Mouse (Mus musculus) frontal cortex, postnatal 36 days (tissue): Measurements from ENCODE around the gene Exoc2.

Source experiments
- DNase-seq, 2 experiments: peaks; one replicate each; pipeline ENCODE4 v3.0.0; 2022; ENCODE audit warnings: low spot score in 2 of 2

The Exoc2 gene

GRCm38 (mm10) chr13:30971047-30971446, 2.8 kb downstream of the Exoc2 start:
- DNase-seq = no peak

GRCm38 (mm10) chr13:30968311-30968710, 5.6 kb downstream of the Exoc2 start:
- DNase-seq = no peak

DNA sequence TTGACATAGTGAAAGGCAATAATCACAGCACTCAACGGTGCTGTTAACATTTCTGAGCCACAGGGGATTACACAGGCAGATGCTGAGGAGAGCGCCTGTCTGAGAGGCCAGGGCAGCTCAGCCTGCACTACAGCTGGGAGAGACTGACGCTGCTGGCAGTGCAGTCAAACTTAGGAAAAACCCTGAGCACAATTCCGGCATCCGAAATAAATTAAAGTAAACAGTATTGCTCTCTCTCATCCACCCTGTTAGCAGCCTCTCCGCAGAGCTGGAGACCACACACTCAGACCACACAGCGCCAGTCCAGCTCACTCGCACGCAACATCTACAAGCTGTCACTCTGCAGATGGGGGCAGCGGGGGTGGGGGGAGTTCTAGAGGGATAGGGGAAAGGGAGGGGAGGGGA, 7.4 kb downstream of the Exoc2 start:
- DNase-seq = no peak

GRCm38 (mm10) chr13:30961932-30962331, 12.0 kb downstream of the Exoc2 start:
- no peak for DNase-seq

- DNase-seq = no peak
Measured at GRCm38 (mm10) chr13:30960714-30961113, 13.2 kb downstream of the Exoc2 start.

GRCm38 (mm10) chr13:30953580-30953979, 20.3 kb downstream of the Exoc2 start:
- no peak for DNase-seq

GRCm38 (mm10) chr13:30952044-30952443, 21.8 kb downstream of the Exoc2 start:
- DNase-seq = no peak

- DNase-seq = no peak
Measured at GRCm38 (mm10) chr13:30949181-30949580, 24.7 kb downstream of the Exoc2 start.

DNA sequence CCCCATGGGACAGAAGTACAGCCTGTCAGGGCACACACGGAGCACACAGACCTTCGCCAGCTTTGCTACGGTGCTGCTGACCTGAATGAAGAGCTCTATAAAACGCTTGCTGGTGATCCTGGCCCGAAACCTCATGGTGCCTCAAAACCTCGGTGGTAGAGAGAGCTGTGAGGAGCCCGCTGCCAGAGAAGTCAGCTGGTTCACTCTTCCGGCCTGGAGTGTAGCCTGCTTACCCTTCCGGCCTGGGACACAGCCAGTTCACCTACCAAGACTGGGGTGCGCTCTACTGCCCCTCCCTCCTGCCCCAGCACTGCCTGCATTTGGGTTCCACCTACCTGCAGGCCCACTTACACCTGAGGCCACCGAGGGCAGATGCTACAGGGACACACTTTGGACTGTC, 26.4 kb downstream of the Exoc2 start, which contains the start of gene Hus1b:
TSS of gene Hus1b (minus strand) at position 220 of the 400 bp plus-strand sequence.
- DNase-seq = no peak

DNA sequence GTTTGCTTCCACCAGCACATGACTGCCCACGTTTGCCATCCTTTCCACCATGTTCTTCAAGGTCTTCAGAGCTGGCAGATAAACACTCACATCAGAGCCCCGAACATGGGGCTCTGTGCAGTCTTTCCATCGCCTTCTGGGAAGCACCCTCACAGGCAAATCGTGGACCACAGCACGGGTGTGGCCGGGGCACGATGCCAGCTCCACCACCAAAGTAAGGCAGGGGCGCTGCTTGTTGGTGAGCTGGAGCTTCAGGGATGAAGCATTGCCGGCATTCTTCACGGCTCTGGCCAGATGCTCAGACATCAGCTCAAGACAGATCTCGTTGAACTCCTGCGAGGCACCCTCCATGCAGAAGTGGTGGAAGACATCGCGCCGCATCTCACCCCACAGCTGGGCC, 26.8 kb downstream of the Exoc2 start:
- DNase-seq = no peak

DNA sequence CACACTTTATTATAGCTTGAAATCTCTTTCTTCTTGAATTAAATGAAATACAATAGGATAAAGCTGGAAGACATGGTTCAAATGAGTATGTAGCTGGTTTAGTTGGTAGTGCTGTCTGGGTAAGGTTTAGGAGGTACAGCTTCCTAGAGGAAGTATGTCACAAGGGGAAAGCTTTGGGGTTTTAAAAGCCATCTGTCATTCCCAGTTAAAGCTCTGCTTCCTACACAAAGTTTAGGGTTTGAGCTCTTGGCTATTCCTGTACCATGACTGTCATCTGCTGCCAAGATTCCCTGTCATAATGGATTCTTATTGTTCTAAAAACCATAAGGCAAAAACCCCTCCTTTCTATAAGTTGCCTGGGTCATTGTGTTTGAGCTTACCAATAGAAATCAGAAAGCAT, 28.1 kb downstream of the Exoc2 start:
- no peak for DNase-seq

- no peak for DNase-seq
Measured at GRCm38 (mm10) chr13:30932972-30933371, 40.9 kb downstream of the Exoc2 start.

GRCm38 (mm10) chr13:30931613-30932012, 42.3 kb downstream of the Exoc2 start:
- DNase-seq = no peak

- no peak for DNase-seq
Measured at GRCm38 (mm10) chr13:30929119-30929518, 44.8 kb downstream of the Exoc2 start.

GRCm38 (mm10) chr13:30924269-30924668, 49.6 kb downstream of the Exoc2 start:
- no peak for DNase-seq

DNA sequence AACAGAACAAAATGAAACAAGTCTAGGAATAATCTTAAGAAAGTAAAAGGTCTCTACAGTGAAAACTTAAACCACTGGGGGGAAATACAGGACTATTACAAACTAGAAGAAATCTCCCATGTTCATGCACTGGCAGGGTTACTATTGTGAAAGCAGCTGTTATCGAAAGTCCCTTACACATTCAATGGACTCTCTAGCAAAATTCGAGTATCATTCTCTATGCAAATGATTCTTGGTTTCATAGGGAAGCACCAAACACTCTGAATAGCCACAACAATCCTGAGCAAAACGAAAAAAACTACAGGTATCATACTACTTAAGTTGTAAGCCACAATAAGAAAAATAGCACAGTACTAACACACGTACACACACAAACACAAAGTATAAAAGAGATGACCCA, 52.0 kb downstream of the Exoc2 start:
- DNase-seq = no peak

DNA sequence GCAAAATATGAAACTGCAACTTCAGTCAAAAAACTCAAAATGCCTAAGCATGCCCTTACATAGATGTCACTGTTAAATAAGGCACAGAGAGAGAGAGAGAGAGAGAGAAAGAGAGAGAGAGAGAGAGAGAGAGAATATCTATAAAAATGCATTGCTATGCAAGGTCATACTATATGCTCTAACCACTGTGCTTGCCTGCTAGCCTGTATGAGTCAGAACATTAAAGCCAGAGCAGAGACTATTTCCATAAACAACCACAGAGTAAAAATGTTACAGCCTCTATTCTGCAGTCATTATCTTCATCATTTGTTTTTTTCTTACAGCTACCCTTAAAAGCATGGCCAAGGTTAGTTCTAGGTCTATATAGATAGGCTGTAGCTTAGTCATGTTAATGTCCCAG, 60.1 kb downstream of the Exoc2 start:
- DNase-seq = no peak

GRCm38 (mm10) chr13:30913028-30913427, 60.9 kb downstream of the Exoc2 start:
- DNase-seq = peak in 1 of 2 experiments; percentile 20

GRCm38 (mm10) chr13:30911931-30912625, 61.8 kb downstream of the Exoc2 start:
- DNase-seq = no peak

GRCm38 (mm10) chr13:30910889-30911288, 63.0 kb downstream of the Exoc2 start:
- DNase-seq = no peak

DNA sequence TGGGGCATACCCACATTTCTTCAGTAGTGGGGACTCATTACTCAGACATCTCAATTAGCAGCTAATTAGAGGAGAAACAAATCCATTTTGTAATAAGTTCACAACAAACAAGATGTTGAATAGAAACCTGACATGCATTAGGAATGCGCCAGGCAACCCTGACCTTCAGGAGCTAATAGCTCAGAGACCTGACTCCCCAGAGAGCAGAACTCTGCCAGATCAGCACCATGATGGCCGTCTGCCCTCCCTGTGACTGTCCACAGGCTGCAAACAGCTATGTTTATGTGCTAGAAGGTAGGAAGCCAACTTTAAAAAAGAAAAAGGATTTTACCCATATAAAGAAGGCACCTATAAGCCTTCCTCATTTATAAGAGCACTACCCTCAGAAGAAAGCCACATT, 71.6 kb downstream of the Exoc2 start:
- no peak for DNase-seq

DNA sequence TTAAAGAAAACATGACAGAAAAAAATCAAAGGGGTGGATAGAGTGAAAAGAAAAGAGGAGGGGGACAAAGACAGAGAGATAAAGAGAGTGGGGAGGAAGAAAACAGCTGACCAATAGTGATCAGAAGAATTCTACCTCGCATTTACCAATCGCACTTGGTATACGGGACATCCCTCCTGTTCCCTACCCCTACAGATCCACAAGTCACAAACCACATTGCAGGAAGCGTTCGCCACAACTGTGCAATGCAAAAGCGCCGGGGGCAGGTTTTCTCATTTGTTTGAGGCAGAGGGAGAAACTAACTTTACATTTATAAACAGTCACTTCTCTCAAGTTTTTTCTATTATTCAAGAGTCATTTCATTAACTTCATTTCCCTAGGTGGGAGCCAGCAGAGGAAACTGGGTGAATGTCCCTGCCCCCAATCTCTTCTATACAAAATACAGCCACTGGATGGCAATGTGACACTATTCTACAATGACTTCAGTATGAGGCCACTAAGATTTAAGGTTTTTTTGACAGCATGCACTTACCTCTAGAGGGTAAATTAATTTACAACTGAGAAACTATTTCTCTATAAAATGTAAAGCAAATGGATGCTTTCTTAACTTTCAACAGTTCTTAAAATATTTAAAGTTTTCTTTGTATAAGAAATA, 72.4 kb downstream of the Exoc2 start:
- DNase-seq = no peak

- peak in 1 of 2 experiments; percentile 22 for DNase-seq
Measured at GRCm38 (mm10) chr13:30894015-30894634, 79.8 kb downstream of the Exoc2 start.
